Mouse (Mus musculus) midbrain, embryonic 11.5 days (tissue): ENCODE data around the gene Xpo4. TPM values are rescaled to one million over a fixed set of nuclear protein-coding genes. Genes with fewer than 3 reads are reported as not detected.

Experiments used
- ATAC-seq: fragments of 200-750 bp; cut with Nextera tagmentation; 2 replicates; pipeline ENCODE4 v1.8.0; 2017; ENCODE audit warnings: moderate TSS enrichment, moderate library complexity; ENCODE audit not compliant: low FRiP score
- DNase-seq: peaks from one replicate; pipeline ENCODE4 v3.0.0; 2015; ENCODE audit warnings: low spot score; ENCODE audit errors: missing footprints
- H3K27ac ChIP-seq: fragments of 300-500 bp; sonication (generic); 2 replicates; pipeline ENCODE4 v1.5.1; 2014; ENCODE audit warnings: low read depth, low read length
- H3K27me3 ChIP-seq: fragments of 300-500 bp; sonication (generic); 2 replicates; pipeline ENCODE4 v1.6.1; 2014; ENCODE audit warnings: mild to moderate bottlenecking, low read length, moderate library complexity, mixed read lengths; ENCODE audit not compliant: control insufficient read depth, insufficient read depth
- H3K36me3 ChIP-seq: fragments of 300-500 bp; sonication (generic); 2 replicates; pipeline ENCODE4 v1.6.1; 2014; ENCODE audit warnings: mild to moderate bottlenecking, low read length, moderate library complexity, mixed read lengths; ENCODE audit not compliant: control insufficient read depth, insufficient read depth
- H3K4me1 ChIP-seq: fragments of 300-500 bp; sonication (generic); 2 replicates; pipeline ENCODE4 v1.6.1; 2014; ENCODE audit warnings: low read length; ENCODE audit not compliant: control insufficient read depth, insufficient read depth
- H3K4me2 ChIP-seq: fragments of 300-500 bp; sonication (generic); 2 replicates; pipeline ENCODE4 v1.6.1; 2014; ENCODE audit warnings: mild to moderate bottlenecking, moderate library complexity
- H3K4me3 ChIP-seq: fragments of 300-500 bp; sonication (generic); 2 replicates; pipeline ENCODE4 v1.5.1; 2014; ENCODE audit warnings: low read depth, low read length
- H3K9ac ChIP-seq: fragments of 300-500 bp; sonication (generic); 2 replicates; pipeline ENCODE4 v1.6.1; 2014; ENCODE audit warnings: low read length
- H3K9me3 ChIP-seq: fragments of 300-500 bp; sonication (generic); 2 replicates; pipeline ENCODE4 v1.6.1; 2016; ENCODE audit warnings: low read length; ENCODE audit not compliant: control insufficient read depth
- WGBS: fragments of 180-500 bp; shearing (Covaris S2); extraction: QIAGEN DNeasy Blood & Tissue Kit; methylation state at CpG from one replicate; pipeline ENCODE4 v1.1.7; 2014; 5-methylcytosine and 5-hydroxymethylcytosine counted together
- polyA plus RNA-seq: library from polyadenylated mRNA; unstranded; fragments of >200 nt; fragmentation: Nextera tagmentation; extraction: Ambion mirVana; gene quantifications from 2 replicates; pipeline ENCODE4 v1.2.1, GENCODE M21; 2014

Gene Xpo4
- polyA plus RNA-seq, 1 experiment from 2014 or later: 32.6 TPM

- H3K9me3 ChIP-seq: no peaks in the 10 kb centered on the region
- ATAC-seq (peak; percentile 68), DNase-seq (no peak)
- peaks cover 12% of the 10 kb centered on the region for H3K36me3 ChIP-seq
- 64% methylated on average over 12 of the region's 12 CpGs for WGBS
- H3K9ac ChIP-seq: no peak overlapping the region
- no peaks in the 10 kb centered on the region; the same call in 1 of the 2 replicates for H3K4me1 ChIP-seq
- no peak overlapping the region for H3K4me3 ChIP-seq
- peak overlapping the region; percentile 35 for H3K27ac ChIP-seq
- H3K27me3 ChIP-seq: no peaks in the 10 kb centered on the region
- H3K4me2 ChIP-seq: no peak overlapping the region
Measured at GRCm38 (mm10) chr14:57701915-57702477, 36.8 kb upstream of the Xpo4 start.

- ATAC-seq: no peak
- Histone ChIP-seq H3K27ac (no peak overlapping the region), H3K4me1 (no peaks in the 10 kb centered on the region), H3K27me3 (no peaks in the 10 kb centered on the region), H3K9ac (no peak overlapping the region), H3K4me2 (no peak overlapping the region), H3K4me3 (no peak overlapping the region), H3K36me3 (peaks cover 20% of the 10 kb centered on the region), H3K9me3 (no peaks in the 10 kb centered on the region)
- WGBS: 98% methylated on average over 31 of the region's 33 CpGs
- no peak for DNase-seq
Measured at GRCm38 (mm10) chr14:57699461-57699970, 34.3 kb upstream of the Xpo4 start.

GRCm38 (mm10) chr14:57699016-57699415, 33.8 kb upstream of the Xpo4 start:
- H3K27me3 ChIP-seq: no peaks in the 10 kb centered on the region
- DNase-seq (no peak), ATAC-seq (no peak)
- H3K27ac ChIP-seq: no peak overlapping the region
- H3K9ac ChIP-seq: no peak overlapping the region
- H3K4me1 ChIP-seq: no peaks in the 10 kb centered on the region
- no peak overlapping the region for H3K4me3 ChIP-seq
- H3K9me3 ChIP-seq: no peaks in the 10 kb centered on the region
- 91% methylated on average over 10 of the region's 10 CpGs for WGBS
- H3K36me3 ChIP-seq: peaks cover 20% of the 10 kb centered on the region
- H3K4me2 ChIP-seq: no peak overlapping the region

- Histone ChIP-seq H3K4me3 (no peak overlapping the region), H3K27me3 (no peaks in the 10 kb centered on the region), H3K27ac (no peak overlapping the region), H3K4me1 (no peaks in the 10 kb centered on the region), H3K4me2 (no peak overlapping the region), H3K9ac (no peak overlapping the region), H3K9me3 (no peaks in the 10 kb centered on the region), H3K36me3 (peaks cover 20% of the 10 kb centered on the region)
- WGBS: 91% methylated on average over 15 of the region's 15 CpGs
- DNase-seq: no peak
- no peak for ATAC-seq
Measured at GRCm38 (mm10) chr14:57696066-57696465, 30.8 kb upstream of the Xpo4 start.

GRCm38 (mm10) chr14:57695550-57695949, 30.3 kb upstream of the Xpo4 start:
- DNase-seq: no peak
- no peak overlapping the region for H3K4me2 ChIP-seq
- H3K9me3 ChIP-seq: no peaks in the 10 kb centered on the region
- no peak overlapping the region for H3K4me3 ChIP-seq
- 88% methylated on average over 8 of the region's 8 CpGs for WGBS
- H3K9ac ChIP-seq: no peak overlapping the region
- no peaks in the 10 kb centered on the region for H3K27me3 ChIP-seq
- H3K4me1 ChIP-seq: no peaks in the 10 kb centered on the region
- ATAC-seq: no peak
- peaks cover 20% of the 10 kb centered on the region for H3K36me3 ChIP-seq
- H3K27ac ChIP-seq: no peak overlapping the region

GRCm38 (mm10) chr14:57694246-57694645, 29.0 kb upstream of the Xpo4 start:
- H3K36me3 ChIP-seq: peaks cover 13% of the 10 kb centered on the region
- no peak overlapping the region for H3K9ac ChIP-seq
- H3K4me2 ChIP-seq: no peak overlapping the region
- peak; percentile 31 for DNase-seq
- no peak overlapping the region for H3K27ac ChIP-seq
- H3K4me3 ChIP-seq: no peak overlapping the region
- ATAC-seq: no peak
- 86% methylated on average over 16 of the region's 16 CpGs for WGBS
- H3K9me3 ChIP-seq: no peaks in the 10 kb centered on the region
- H3K27me3 ChIP-seq: no peaks in the 10 kb centered on the region
- H3K4me1 ChIP-seq: no peaks in the 10 kb centered on the region

GRCm38 (mm10) chr14:57692517-57693130, 27.4 kb upstream of the Xpo4 start:
- no peaks in the 10 kb centered on the region for H3K9me3 ChIP-seq
- WGBS: 89% methylated on average over 17 of the region's 17 CpGs
- no peak overlapping the region for H3K9ac ChIP-seq
- H3K4me1 ChIP-seq: no peaks in the 10 kb centered on the region
- H3K36me3 ChIP-seq: peaks cover 7% of the 10 kb centered on the region
- no peak overlapping the region for H3K27ac ChIP-seq
- no peak for ATAC-seq
- H3K4me2 ChIP-seq: no peak overlapping the region
- no peaks in the 10 kb centered on the region for H3K27me3 ChIP-seq
- no peak overlapping the region for H3K4me3 ChIP-seq
- peak; percentile 61 for DNase-seq

GRCm38 (mm10) chr14:57691316-57691715, 26.1 kb upstream of the Xpo4 start:
- H3K4me2 ChIP-seq: no peak overlapping the region
- 97% methylated on average over 24 of the region's 24 CpGs for WGBS

GRCm38 (mm10) chr14:57690681-57691080, 25.5 kb upstream of the Xpo4 start:
- H3K36me3 ChIP-seq: peaks cover 2% of the 10 kb centered on the region
- H3K4me3 ChIP-seq: no peak overlapping the region
- no peaks in the 10 kb centered on the region for H3K27me3 ChIP-seq
- 96% methylated on average over 8 of the region's 8 CpGs for WGBS
- no peaks in the 10 kb centered on the region for H3K4me1 ChIP-seq
- DNase-seq: no peak
- H3K4me2 ChIP-seq: no peak overlapping the region
- ATAC-seq: no peak
- H3K9me3 ChIP-seq: no peaks in the 10 kb centered on the region
- no peak overlapping the region for H3K27ac ChIP-seq
- H3K9ac ChIP-seq: no peak overlapping the region

More at GRCm38 (mm10) chr14:57691316-57691715, 26.1 kb upstream of the Xpo4 start:
- no peaks in the 10 kb centered on the region for H3K4me1 ChIP-seq
- no peak overlapping the region for H3K27ac ChIP-seq
- H3K9me3 ChIP-seq: no peaks in the 10 kb centered on the region
- no peaks in the 10 kb centered on the region for H3K27me3 ChIP-seq
- H3K4me3 ChIP-seq: no peak overlapping the region
- peaks cover 6% of the 10 kb centered on the region for H3K36me3 ChIP-seq
- H3K9ac ChIP-seq: no peak overlapping the region
- DNase-seq (peak; percentile 37), ATAC-seq (no peak)
